Mouse (Mus musculus) lung, postnatal 0 days (tissue): Measurements from ENCODE around the gene Slc4a10. TPM values are rescaled to one million over a fixed set of nuclear protein-coding genes. Genes with fewer than 3 reads are reported as not detected.

Experiments
- ATAC-seq: fragments of 200-750 bp; cut with Nextera tagmentation; 2 replicates; pipeline ENCODE4 v1.8.0; 2017; ENCODE audit warnings: moderate library complexity
- DNase-seq: peaks from one replicate; pipeline ENCODE4 v3.0.0-alpha.2; 2016; ENCODE audit warnings: low spot score
- H3K27ac ChIP-seq: fragments of 300-500 bp; sonication (generic); 2 replicates; pipeline ENCODE4 v1.5.1; 2014; ENCODE audit warnings: antibody characterized with exemption, mild to moderate bottlenecking, low read length, mixed read lengths
- H3K27me3 ChIP-seq: fragments of 300-500 bp; sonication (generic); replicated peaks from 2 replicates; pipeline ENCODE4 v1.6.1; 2014; ENCODE audit warnings: low read length, mixed read lengths; ENCODE audit not compliant: insufficient read depth
- H3K36me3 ChIP-seq: fragments of 300-500 bp; sonication (generic); 2 replicates; pipeline ENCODE4 v1.6.1; 2014; ENCODE audit warnings: low read length, mixed read lengths; ENCODE audit not compliant: insufficient read depth
- H3K4me1 ChIP-seq: fragments of 300-500 bp; sonication (generic); 2 replicates; pipeline ENCODE4 v1.6.1; 2014; ENCODE audit warnings: antibody characterized with exemption, low read depth, low read length, mixed read lengths; ENCODE audit not compliant: insufficient read depth
- H3K4me2 ChIP-seq: fragments of 300-500 bp; sonication (generic); replicated peaks from 2 replicates; pipeline ENCODE4 v1.6.1; 2014; ENCODE audit warnings: low read depth, mild to moderate bottlenecking, low read length, moderate library complexity, mixed read lengths
- H3K4me3 ChIP-seq: fragments of 300-500 bp; sonication (generic); 2 replicates; pipeline ENCODE4 v1.5.1; 2014; ENCODE audit warnings: low read depth, low read length
- H3K9ac ChIP-seq: fragments of 300-500 bp; sonication (generic); replicated peaks from 2 replicates; pipeline ENCODE4 v1.6.1; 2014; ENCODE audit warnings: low read depth, mild to moderate bottlenecking
- H3K9me3 ChIP-seq: fragments of 300-500 bp; sonication (generic); 2 replicates; pipeline ENCODE4 v1.6.1; 2016; ENCODE audit warnings: low read length, mixed read lengths
- CTCF ChIP-seq: IDR thresholded peaks from 2 replicates; pipeline ENCODE4 v1.5.1; 2016; ENCODE audit warnings: antibody characterized with exemption, mild to moderate bottlenecking
- EP300 ChIP-seq: IDR thresholded peaks from 2 replicates; pipeline ENCODE4 v1.6.1; 2016; ENCODE audit warnings: antibody characterized with exemption, mild to moderate bottlenecking, control low read depth
- WGBS: fragments of 180-500 bp; shearing (Covaris S2); extraction: QIAGEN DNeasy Blood & Tissue Kit; methylation state at CpG from one replicate; pipeline ENCODE4 v1.1.7; 2014; 5-methylcytosine and 5-hydroxymethylcytosine counted together
- polyA plus RNA-seq: library from polyadenylated mRNA; unstranded; fragments of >200 nt; fragmentation: Nextera tagmentation; extraction: Ambion mirVana; gene quantifications from 2 replicates; pipeline ENCODE4 v1.2.1, GENCODE M21; 2015

Gene Slc4a10
- polyA plus RNA-seq, 1 experiment from 2014 or later: 0.17 TPM

DNA sequence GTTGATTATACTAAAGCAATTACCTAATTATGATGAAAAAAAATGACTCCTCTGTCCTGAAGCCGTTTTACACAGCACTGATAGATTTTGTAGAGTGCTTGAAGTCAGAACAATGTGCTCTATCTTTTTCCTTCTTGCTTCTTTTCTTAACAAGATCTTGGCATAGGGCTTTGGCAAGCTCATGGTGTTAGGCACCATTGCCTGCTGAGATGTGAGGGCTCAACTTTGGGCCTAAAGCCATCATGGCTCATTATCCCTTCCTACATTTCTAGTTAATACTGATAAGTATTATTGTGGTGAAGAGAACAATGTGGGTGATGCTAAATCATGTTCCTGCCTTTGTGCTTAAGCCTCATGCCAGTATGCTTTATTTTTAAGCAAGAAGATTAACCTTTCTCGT is 185.0 kb downstream of the Slc4a10 start:
- TF ChIP-seq CTCF (no peak), EP300 (no peak)
- Histone ChIP-seq H3K27ac (no peak overlapping the region), H3K27me3 (no peaks in the 10 kb centered on the region), H3K36me3 (no peaks in the 10 kb centered on the region), H3K4me1 (no peaks in the 10 kb centered on the region), H3K4me2 (no peak overlapping the region), H3K9me3 (no peaks in the 10 kb centered on the region), H3K9ac (no peak overlapping the region), H3K4me3 (no peak overlapping the region)
- ATAC-seq (no peak), DNase-seq (no peak)
- 76% methylated on average over 2 of the region's 2 CpGs for WGBS

GRCm38 (mm10) chr2:62244167-62244566 is 197.9 kb downstream of the Slc4a10 start:
- no peak for TF ChIP-seq CTCF
- TF ChIP-seq EP300: no peak
- Histone ChIP-seq H3K27me3 (no peaks in the 10 kb centered on the region), H3K9me3 (no peaks in the 10 kb centered on the region), H3K4me2 (no peak overlapping the region), H3K4me1 (no peaks in the 10 kb centered on the region), H3K4me3 (no peak overlapping the region), H3K27ac (no peak overlapping the region), H3K9ac (no peak overlapping the region), H3K36me3 (no peaks in the 10 kb centered on the region)
- ATAC-seq: no peak
- DNase-seq: no peak
- 58% methylated on average over 4 of the region's 4 CpGs for WGBS

- Histone ChIP-seq H3K9me3 (no peaks in the 10 kb centered on the region), H3K36me3 (no peaks in the 10 kb centered on the region), H3K4me1 (no peaks in the 10 kb centered on the region), H3K9ac (no peak overlapping the region), H3K4me3 (no peak overlapping the region), H3K4me2 (no peak overlapping the region), H3K27me3 (no peaks in the 10 kb centered on the region), H3K27ac (no peak overlapping the region)
- ATAC-seq (no peak), DNase-seq (no peak)
- TF ChIP-seq EP300: no peak
- no peak for TF ChIP-seq CTCF
- WGBS: 93% methylated on average over 9 of the region's 9 CpGs
These were observed 222.2 kb downstream of the Slc4a10 start for GRCm38 (mm10) chr2:62268467-62268866.

GRCm38 (mm10) chr2:62271840-62272239 is 225.6 kb downstream of the Slc4a10 start:
- H3K4me1 ChIP-seq: no peaks in the 10 kb centered on the region
- H3K4me3 ChIP-seq: no peak overlapping the region
- no peak overlapping the region for H3K9ac ChIP-seq
- H3K4me2 ChIP-seq: no peak overlapping the region
- 34% methylated on average over 4 of the region's 4 CpGs for WGBS
- no peak for DNase-seq
- no peaks in the 10 kb centered on the region for H3K36me3 ChIP-seq
- H3K27me3 ChIP-seq: no peaks in the 10 kb centered on the region
- TF ChIP-seq EP300 (no peak), CTCF (no peak)
- no peaks in the 10 kb centered on the region for H3K9me3 ChIP-seq
- ATAC-seq: no peak
- no peak overlapping the region for H3K27ac ChIP-seq

GRCm38 (mm10) chr2:62278779-62279178 is 232.5 kb downstream of the Slc4a10 start:
- no peak for DNase-seq

GRCm38 (mm10) chr2:62279777-62280176 is 233.5 kb downstream of the Slc4a10 start:
- Histone ChIP-seq H3K4me2 (no peak overlapping the region), H3K9ac (no peak overlapping the region), H3K27me3 (no peaks in the 10 kb centered on the region), H3K4me1 (no peaks in the 10 kb centered on the region), H3K9me3 (no peaks in the 10 kb centered on the region), H3K36me3 (no peaks in the 10 kb centered on the region), H3K4me3 (no peak overlapping the region), H3K27ac (no peak overlapping the region)
- WGBS: 83% methylated on average over 7 of the region's 7 CpGs
- ATAC-seq (no peak), DNase-seq (no peak)
- TF ChIP-seq CTCF: no peak
- no peak for TF ChIP-seq EP300

More at GRCm38 (mm10) chr2:62278779-62279178, 232.5 kb downstream of the Slc4a10 start:
- 63% methylated on average over 3 of the region's 3 CpGs for WGBS
- no peak overlapping the region for H3K4me2 ChIP-seq
- H3K4me1 ChIP-seq: no peaks in the 10 kb centered on the region
- no peak overlapping the region for H3K27ac ChIP-seq
- no peaks in the 10 kb centered on the region for H3K27me3 ChIP-seq
- no peak overlapping the region for H3K4me3 ChIP-seq
- H3K36me3 ChIP-seq: no peaks in the 10 kb centered on the region
- H3K9me3 ChIP-seq: no peaks in the 10 kb centered on the region
- ATAC-seq: no peak
- no peak overlapping the region for H3K9ac ChIP-seq
- TF ChIP-seq EP300: no peak
- no peak for TF ChIP-seq CTCF

DNA sequence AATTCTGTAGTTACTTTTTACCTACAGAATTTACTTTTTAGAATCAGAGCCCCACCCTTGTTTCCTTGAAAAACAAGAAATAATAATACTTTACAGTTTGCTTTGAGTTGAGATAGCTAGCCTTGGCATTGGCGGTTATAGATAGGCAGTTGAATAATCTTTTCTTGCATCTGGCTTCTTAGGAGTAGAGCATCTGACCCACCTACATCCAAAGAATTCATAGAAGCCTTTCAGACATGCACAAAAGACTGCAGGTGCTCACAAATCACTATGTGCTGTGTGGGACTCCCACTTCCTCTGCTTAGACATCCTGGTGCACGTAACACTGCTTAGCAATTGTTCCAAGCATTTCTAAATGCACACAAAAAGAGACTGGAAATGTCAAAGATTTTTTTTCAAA is 238.8 kb downstream of the Slc4a10 start:
- Histone ChIP-seq H3K36me3 (no peaks in the 10 kb centered on the region), H3K4me3 (no peak overlapping the region), H3K27ac (no peak overlapping the region), H3K27me3 (no peaks in the 10 kb centered on the region), H3K4me1 (no peaks in the 10 kb centered on the region), H3K9me3 (no peaks in the 10 kb centered on the region), H3K9ac (no peak overlapping the region), H3K4me2 (no peak overlapping the region)
- DNase-seq (no peak), ATAC-seq (no peak)
- TF ChIP-seq CTCF: no peak
- TF ChIP-seq EP300: no peak
- WGBS: 82% methylated on average over 2 of the region's 2 CpGs
